Mouse (Mus musculus) ZHBTc4 (cell line): ENCODE measurements at regions not wholly inside any gene's neighbourhood (a gene's known extent, or its start where the extent isn't known, plus 50 kb on each side); places are given as distances from the start of the nearest gene placed in this dataset.
A peak's percentile ranks its signal among the peaks of the same experiment; 100 is the strongest.

ENCODE experiments used
- DNase-seq: peaks from one replicate; pipeline ENCODE4 v3.0.0-alpha.2; 2011; ENCODE audit warnings: low read depth, low spot score

GRCm38 (mm10) chr3:60138319-60138718 lies 56.6 kb downstream of the Sucnr1 start:
- no peak for DNase-seq

GRCm38 (mm10) chr3:60159865-60160264 lies 78.2 kb downstream of the Sucnr1 start:
- no peak for DNase-seq

GRCm38 (mm10) chr3:60167633-60168032 lies 86.0 kb downstream of the Sucnr1 start:
- DNase-seq = no peak

- no peak for DNase-seq
Measured at GRCm38 (mm10) chr3:60168135-60168926, 86.7 kb downstream of the Sucnr1 start.

GRCm38 (mm10) chr3:60169606-60170005 lies 87.9 kb downstream of the Sucnr1 start:
- DNase-seq = no peak

GRCm38 (mm10) chr3:60184481-60184880 lies 102.8 kb downstream of the Sucnr1 start:
- no peak for DNase-seq

- DNase-seq = no peak
Measured at GRCm38 (mm10) chr3:60196031-60196430, 114.4 kb downstream of the Sucnr1 start.

GRCm38 (mm10) chr3:60207936-60208335 lies 126.3 kb downstream of the Sucnr1 start:
- no peak for DNase-seq

GRCm38 (mm10) chr3:60218938-60219337 lies 137.3 kb downstream of the Sucnr1 start:
- no peak for DNase-seq

GRCm38 (mm10) chr3:60240664-60241063 lies 159.0 kb downstream of the Sucnr1 start:
- no peak for DNase-seq

- no peak for DNase-seq
Measured at GRCm38 (mm10) chr3:60266666-60267415, 185.2 kb downstream of the Sucnr1 start.

- peak; percentile 50 for DNase-seq
Measured at GRCm38 (mm10) chr3:60267416-60268174, 185.9 kb downstream of the Sucnr1 start.

- no peak for DNase-seq
Measured at GRCm38 (mm10) chr3:60270463-60270862, 188.8 kb downstream of the Sucnr1 start.

GRCm38 (mm10) chr3:60273744-60274143 lies 192.1 kb downstream of the Sucnr1 start:
- DNase-seq = no peak

- no peak for DNase-seq
Measured at GRCm38 (mm10) chr3:60275249-60275838, 193.7 kb downstream of the Sucnr1 start.

- no peak for DNase-seq
Measured at GRCm38 (mm10) chr3:60277791-60278190, 194.8 kb upstream of the Mbnl1 start.

- no peak for DNase-seq
Measured at GRCm38 (mm10) chr3:60281229-60281628, 191.4 kb upstream of the Mbnl1 start.

- DNase-seq = no peak
Measured at GRCm38 (mm10) chr3:60281959-60282495, 190.6 kb upstream of the Mbnl1 start.

GRCm38 (mm10) chr3:60292142-60292541 lies 180.5 kb upstream of the Mbnl1 start:
- no peak for DNase-seq

GRCm38 (mm10) chr3:60292940-60293339 lies 179.7 kb upstream of the Mbnl1 start:
- DNase-seq = no peak

- no peak for DNase-seq
Measured at GRCm38 (mm10) chr3:60305399-60305798, 167.2 kb upstream of the Mbnl1 start.
